Comparison of ENCODE assay signal across 18 mouse cellular contexts in the genomic region with DNA sequence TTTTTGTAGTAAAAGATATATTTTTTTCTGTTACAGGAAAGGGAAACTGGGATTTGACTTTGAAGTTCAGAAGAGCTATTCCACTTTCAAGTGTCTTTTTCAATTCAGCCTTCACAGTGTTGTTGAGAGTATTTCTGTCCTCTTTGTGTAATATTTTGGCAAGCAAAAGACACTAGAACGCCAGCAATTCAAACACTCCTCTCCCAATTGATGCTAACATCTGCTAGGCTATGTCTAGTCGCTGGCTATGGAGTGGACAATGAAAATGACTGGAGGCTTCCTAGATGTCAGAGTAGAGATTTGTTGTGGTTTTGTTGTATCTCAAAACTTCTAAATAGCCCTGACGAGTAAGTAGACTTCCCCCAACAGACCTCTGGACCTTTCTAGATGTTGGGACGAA.
DNase-seq lines count a peak whose midpoint lies in the region; ATAC-seq lines count a peak whose summit lies in the region.
"Had no signal": no experiment of that assay in that cellular context is flagged by ENCODE, and none has a peak within 500 bp of the region (broad histone marks: within the 10 kb centered on the region; RNA-seq: fewer than 3 reads in every experiment).

No protein-coding gene starts in this region.

- H3K9me3 ChIP-seq in heart, embryonic 11.5 days (replicated peaks; ENCODE audit: control insufficient read depth, low read length): no peaks in the 10 kb centered on the region
- H3K9me3 ChIP-seq: embryonic facial prominence, embryonic 13.5 days; forebrain, embryonic 13.5 days; heart, embryonic 15.5 days; hindbrain, embryonic 15.5 days had no signal

- ATAC-seq in heart, embryonic 11.5 days (replicated peaks; ENCODE audit: insufficient number of reproducible peaks, low FRiP score, low TSS enrichment): no peak
- ATAC-seq: forebrain, embryonic 13.5 days; forebrain, postnatal 0 days; intestine, embryonic 16.5 days had no signal

- H3K27ac ChIP-seq in heart, embryonic 11.5 days (ENCODE audit: low read depth, low read length): no peak overlapping the region
- H3K27ac ChIP-seq: embryonic facial prominence, embryonic 13.5 days; forebrain, embryonic 13.5 days; heart, embryonic 15.5 days; hindbrain, embryonic 15.5 days had no signal

- intact Hi-C loops in heart, postnatal 10 days (cut with DNase I): loop anchor here (1.0 kb wide), 1 partner anchor 44 kb away; no protein-coding TSS in a partner anchor

- 75% methylated on average over 4 of the region's 4 CpGs for WGBS in heart, embryonic 11.5 days (ENCODE audit: insufficient replicate concordance)

- H3K4me1 ChIP-seq in heart, embryonic 11.5 days (ENCODE audit: control insufficient read depth, insufficient read depth, low read length): no peaks in the 10 kb centered on the region
- H3K4me1 ChIP-seq: embryonic facial prominence, embryonic 13.5 days; forebrain, embryonic 13.5 days; heart, embryonic 15.5 days had no signal

- no peak overlapping the region for H3K4me3 ChIP-seq in heart, embryonic 11.5 days (ENCODE audit: low read depth, low read length)
- H3K4me3 ChIP-seq: embryonic facial prominence, embryonic 13.5 days; forebrain, embryonic 13.5 days; heart, embryonic 15.5 days; hindbrain, embryonic 15.5 days had no signal

- DNase-seq in heart, adult 11 months: peak; percentile 85
- no peak for DNase-seq in heart, postnatal 4 days
- peak; percentile 9 to 36 for DNase-seq in heart, postnatal 10 days
- peak; percentile 10 for DNase-seq in skeletal muscle tissue, adult 2 months (ENCODE audit: low read depth, low spot score)
- no peak for DNase-seq in kidney, adult 9 months
- DNase-seq: adrenal gland, postnatal 10 days; cerebellum, adult 11-12 months; cerebellum, adult 9-10 months; cerebellum, postnatal 25 days; forebrain, postnatal 0 days; gastrocnemius, postnatal 14 days; kidney, adult 2 months had no signal

- no peaks in the 10 kb centered on the region for H3K36me3 ChIP-seq in heart, embryonic 11.5 days (ENCODE audit: control insufficient read depth, insufficient read depth, low read length)
- H3K36me3 ChIP-seq: embryonic facial prominence, embryonic 13.5 days; heart, embryonic 15.5 days; hindbrain, embryonic 15.5 days had no signal

- no peak overlapping the region for H3K4me2 ChIP-seq in heart, embryonic 11.5 days
- H3K4me2 ChIP-seq: embryonic facial prominence, embryonic 13.5 days; forebrain, embryonic 13.5 days; heart, embryonic 15.5 days; hindbrain, embryonic 15.5 days had no signal

- H3K9ac ChIP-seq in heart, embryonic 11.5 days (ENCODE audit: low read depth, low read length): no peak overlapping the region
- H3K9ac ChIP-seq: embryonic facial prominence, embryonic 13.5 days; forebrain, embryonic 13.5 days; forebrain, postnatal 0 days; heart, embryonic 15.5 days; hindbrain, embryonic 15.5 days had no signal

- no peaks in the 10 kb centered on the region for H3K27me3 ChIP-seq in heart, embryonic 11.5 days (ENCODE audit: control insufficient read depth, insufficient read depth, low read length)
- H3K27me3 ChIP-seq: embryonic facial prominence, embryonic 13.5 days; forebrain, embryonic 13.5 days; heart, embryonic 15.5 days; hindbrain, embryonic 15.5 days had no signal

Comparison
In these comparisons a context has a peak if more than half of its experiments do, and no peak if none do; other contexts are left out.
1. DNase-seq: peak in heart, adult 11 months (single experiment), heart, postnatal 10 days (2 of 2) and skeletal muscle tissue, adult 2 months (single experiment); none in heart, postnatal 4 days (single experiment) and kidney, adult 9 months (single experiment).